Mouse (Mus musculus) urinary bladder, adult 2 months (tissue): Measurements from ENCODE around the gene Rora. TPM values are rescaled to one million over a fixed set of nuclear protein-coding genes. Genes with fewer than 3 reads are reported as not detected.
A peak's percentile ranks its signal among the peaks of the same experiment; 100 is the strongest.

Source experiments
- DNase-seq: peaks from one replicate; pipeline ENCODE4 v3.0.0; 2022; ENCODE audit warnings: low spot score
- polyA plus RNA-seq: library from polyadenylated mRNA; depleted of rRNA; stranded (reverse); fragments of >200 nt; gene quantifications from 2 replicates; pipeline ENCODE4 v1.2.3, GENCODE M21; 2012

Gene Rora
- polyA plus RNA-seq, 1 experiment: 12.2 TPM

GRCm38 (mm10) chr9:69290018-69290880 is 636.7 kb downstream of the Rora start:
- peak; percentile 47 for DNase-seq

- peak; percentile 27 for DNase-seq
Observed at GRCm38 (mm10) chr9:69290881-69291450, 637.4 kb downstream of the Rora start.

- no peak for DNase-seq
Observed at GRCm38 (mm10) chr9:69291451-69291850, 637.9 kb downstream of the Rora start.

- no peak for DNase-seq
Observed at GRCm38 (mm10) chr9:69292353-69292752, 638.8 kb downstream of the Rora start.

- no peak for DNase-seq
Observed at GRCm38 (mm10) chr9:69292776-69293687, 639.4 kb downstream of the Rora start.

- no peak for DNase-seq
Observed at GRCm38 (mm10) chr9:69293688-69294074, 640.1 kb downstream of the Rora start.

- DNase-seq: no peak
Observed at GRCm38 (mm10) chr9:69294426-69294825, 640.8 kb downstream of the Rora start.

- DNase-seq: no peak
Observed at GRCm38 (mm10) chr9:69294856-69295255, 641.3 kb downstream of the Rora start.

- no peak for DNase-seq
Observed at GRCm38 (mm10) chr9:69295826-69296225, 642.2 kb downstream of the Rora start.

GRCm38 (mm10) chr9:69296418-69296817 is 642.8 kb downstream of the Rora start:
- DNase-seq: no peak

GRCm38 (mm10) chr9:69297766-69298375 is 644.3 kb downstream of the Rora start:
- DNase-seq: no peak

GRCm38 (mm10) chr9:69298566-69299335 is 645.2 kb downstream of the Rora start:
- no peak for DNase-seq

- DNase-seq: no peak
Observed at GRCm38 (mm10) chr9:69299484-69299883, 645.9 kb downstream of the Rora start.

- no peak for DNase-seq
Observed at GRCm38 (mm10) chr9:69300296-69300695, 646.7 kb downstream of the Rora start.

GRCm38 (mm10) chr9:69301445-69301844 is 647.9 kb downstream of the Rora start:
- DNase-seq: no peak

GRCm38 (mm10) chr9:69301955-69302354 is 648.4 kb downstream of the Rora start:
- DNase-seq: no peak

GRCm38 (mm10) chr9:69302846-69303245 is 649.3 kb downstream of the Rora start:
- no peak for DNase-seq

GRCm38 (mm10) chr9:69303346-69303944 is 649.9 kb downstream of the Rora start:
- DNase-seq: no peak

- DNase-seq: no peak
Observed at GRCm38 (mm10) chr9:69303962-69304361, 650.4 kb downstream of the Rora start.

GRCm38 (mm10) chr9:69304492-69304891 is 650.9 kb downstream of the Rora start:
- DNase-seq: no peak

- DNase-seq: no peak
Observed at GRCm38 (mm10) chr9:69304991-69305390, 651.4 kb downstream of the Rora start.
